Mouse (Mus musculus) ES-E14 (cell line): ENCODE measurements at regions not wholly inside any gene's neighbourhood (a gene's known extent, or its start where the extent isn't known, plus 50 kb on each side); places are given as distances from the start of the nearest gene placed in this dataset.

Experiments
- CHD2 ChIP-seq: IDR thresholded peaks from 2 replicates; pipeline ENCODE4 v1.6.1; 2014; ENCODE audit warnings: mild to moderate bottlenecking, low read depth, low read length, inconsistent platforms
- HCFC1 ChIP-seq: IDR thresholded peaks from 2 replicates; pipeline ENCODE4 v1.6.1; 2012; ENCODE audit warnings: low read length, inconsistent platforms, borderline replicate concordance; ENCODE audit not compliant: insufficient read depth
- MAFK ChIP-seq: IDR thresholded peaks from 2 replicates; pipeline ENCODE4 v1.6.1; 2014; ENCODE audit warnings: mild to moderate bottlenecking, low read depth, low read length, inconsistent platforms; ENCODE audit not compliant: insufficient read depth
- ZC3H11A ChIP-seq: IDR thresholded peaks from 2 replicates; pipeline ENCODE4 v1.6.1; 2012; ENCODE audit warnings: low read depth, mild to moderate bottlenecking, inconsistent platforms, low read length, borderline replicate concordance

- TF ChIP-seq CHD2 (no peak), MAFK (no peak), HCFC1 (no peak), ZC3H11A (no peak)
These were observed 987.5 kb upstream of the Pabpc4l start for GRCm38 (mm10) chr3:47435551-47435950.
